ENCODE assay signal across 12 mouse cellular contexts in the genomic region with DNA sequence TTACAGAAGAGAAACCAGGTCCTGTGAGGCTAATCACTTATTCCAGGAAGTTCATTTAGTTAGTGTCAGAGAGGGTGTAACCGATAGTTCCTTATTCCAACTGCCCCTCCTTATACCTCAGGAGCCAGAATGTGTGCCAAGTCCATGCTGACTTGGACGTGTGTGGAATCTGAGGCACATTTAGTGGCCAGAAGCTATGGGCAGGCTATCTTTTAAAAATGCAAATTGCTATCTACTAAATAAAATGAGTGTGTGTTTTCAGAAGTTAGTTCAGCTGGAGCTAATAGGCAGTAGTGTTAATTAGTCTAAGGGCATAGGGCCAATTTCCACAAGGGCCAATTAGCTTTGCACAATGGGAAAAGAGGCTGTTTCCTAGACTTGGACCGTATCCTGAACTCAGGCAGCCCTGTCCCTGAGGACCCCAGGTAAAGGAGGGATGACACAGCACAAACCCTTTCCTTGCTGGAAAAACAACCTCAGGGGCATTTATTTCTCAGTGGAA.
DNase-seq lines count a peak whose midpoint lies in the region; ATAC-seq and TF ChIP-seq lines count a peak whose summit lies in the region.
"Had no signal": no experiment of that assay in that cellular context is flagged by ENCODE, and none has a peak within 500 bp of the region (broad histone marks: within the 10 kb centered on the region; RNA-seq: fewer than 3 reads in every experiment).

No protein-coding gene starts in this region.

- no peak for TF ChIP-seq EP300 in stomach, postnatal 0 days (optimal IDR thresholded peaks at IDR 0.05)

- DNase-seq in heart, adult 11 months = peak; percentile 94
- no peak for DNase-seq in neural tube, embryonic 10.5 days (ENCODE audit: extremely low spot score, low spot score)
- DNase-seq in stomach, postnatal 0 days (ENCODE audit: low spot score) = no peak
- DNase-seq in urinary bladder, postnatal 10 days (ENCODE audit: low spot score) = no peak
- DNase-seq: layer of hippocampus, postnatal 36 days; right cerebral cortex, postnatal 14 days; thymus, postnatal 14 days had no signal

- 52% methylated on average over 3 of the region's 3 CpGs for WGBS in heart, embryonic 12.5 days
- 16% methylated on average over 3 of the region's 3 CpGs for WGBS in neural tube, embryonic 13.5 days
- WGBS in stomach, postnatal 0 days = 44% methylated on average over 3 of the region's 3 CpGs

- no peak for ATAC-seq in heart, embryonic 12.5 days (ENCODE audit: insufficient number of reproducible peaks, low FRiP score)
- ATAC-seq in neural tube, embryonic 13.5 days (ENCODE audit: low read depth) = peak; percentile 84
- peak; percentile 42 to 71; a peak in 3 of 4 replicates for ATAC-seq in hematopoietic stem cell, adult 5-6 weeks (replicated peaks in 1 of 2; ENCODE audit: insufficient read depth in 1 of 2, low FRiP score in 2 of 2, low TSS enrichment in 1 of 2, low read depth in 1 of 2, poor library complexity in 2 of 2, severe bottlenecking in 2 of 2)
- peak; percentile 75; the same call in 1 of the 2 replicates for ATAC-seq in stomach, postnatal 0 days (ENCODE audit: low FRiP score, low TSS enrichment)
- ATAC-seq in frontal cortex, adult (ENCODE audit: low TSS enrichment) = no peak

- no peaks in the 10 kb centered on the region for H3K36me3 ChIP-seq in heart, embryonic 12.5 days
- no peaks in the 10 kb centered on the region for H3K36me3 ChIP-seq in neural tube, embryonic 13.5 days
- H3K36me3 ChIP-seq in stomach, postnatal 0 days (ENCODE audit: control insufficient read depth, insufficient read depth, low read length) = no peaks in the 10 kb centered on the region
- H3K36me3 ChIP-seq: midbrain, embryonic 10.5 days had no signal

- H3K4me3 ChIP-seq in heart, embryonic 12.5 days = no peak overlapping the region
- no peak overlapping the region for H3K4me3 ChIP-seq in neural tube, embryonic 13.5 days
- no peak overlapping the region for H3K4me3 ChIP-seq in stomach, postnatal 0 days (ENCODE audit: low read depth, low read length)
- H3K4me3 ChIP-seq: midbrain, embryonic 10.5 days had no signal

- TF ChIP-seq CTCF in stomach, postnatal 0 days (IDR thresholded peaks at IDR 0.05; ENCODE audit: low read depth) = no peak

- H3K9ac ChIP-seq in heart, embryonic 12.5 days = no peak overlapping the region
- no peak overlapping the region for H3K9ac ChIP-seq in neural tube, embryonic 13.5 days
- no peak overlapping the region for H3K9ac ChIP-seq in stomach, postnatal 0 days (ENCODE audit: low read length)

- H3K4me2 ChIP-seq in heart, embryonic 12.5 days = no peak overlapping the region
- H3K4me2 ChIP-seq in neural tube, embryonic 13.5 days = no peak overlapping the region
- H3K4me2 ChIP-seq in stomach, postnatal 0 days (replicated peaks; ENCODE audit: low read depth) = no peak overlapping the region

- no peaks in the 10 kb centered on the region for H3K27me3 ChIP-seq in heart, embryonic 12.5 days (replicated peaks)
- no peaks in the 10 kb centered on the region for H3K27me3 ChIP-seq in neural tube, embryonic 13.5 days
- H3K27me3 ChIP-seq in stomach, postnatal 0 days (ENCODE audit: control insufficient read depth, insufficient read depth, low read length) = no peaks in the 10 kb centered on the region

- H3K27ac ChIP-seq in heart, embryonic 12.5 days (ENCODE audit: poor library complexity, severe bottlenecking) = no peak overlapping the region
- peak overlapping the region; percentile 77; the same call in 1 of the 2 replicates for H3K27ac ChIP-seq in neural tube, embryonic 13.5 days (replicated peaks)
- H3K27ac ChIP-seq in stomach, postnatal 0 days (replicated peaks) = no peak overlapping the region

- H3K4me1 ChIP-seq in heart, embryonic 12.5 days (replicated peaks) = peaks cover 23% of the 10 kb centered on the region
- peaks cover 56% of the 10 kb centered on the region for H3K4me1 ChIP-seq in neural tube, embryonic 13.5 days (replicated peaks)
- no peaks in the 10 kb centered on the region; the same call in 1 of the 2 replicates for H3K4me1 ChIP-seq in stomach, postnatal 0 days (replicated peaks; ENCODE audit: control insufficient read depth, insufficient read depth)

- H3K9me3 ChIP-seq in heart, embryonic 12.5 days (replicated peaks) = no peaks in the 10 kb centered on the region
- no peaks in the 10 kb centered on the region for H3K9me3 ChIP-seq in neural tube, embryonic 13.5 days
- H3K9me3 ChIP-seq in stomach, postnatal 0 days (ENCODE audit: control insufficient read depth, low read length) = no peaks in the 10 kb centered on the region
- H3K9me3 ChIP-seq: midbrain, embryonic 10.5 days had no signal

Comparison
In these comparisons a context has a peak if more than half of its experiments do, and no peak if none do; other contexts are left out.
1. ATAC-seq: peak in neural tube, embryonic 13.5 days (single experiment), hematopoietic stem cell, adult 5-6 weeks (2 of 2) and stomach, postnatal 0 days (single experiment); none in heart, embryonic 12.5 days (single experiment) and frontal cortex, adult (single experiment).